Mouse (Mus musculus): ENCODE data around the gene Olfr1100.

Gene Olfr1100

GRCm38 (mm10) chr2:86979854-86980253, at the start of gene Olfr1100:
Gene Olfr1100 (minus strand): TSS chr2:86979954.
- no peak for DNase-seq

- DNase-seq = no peak
These were observed 47.2 kb upstream of the Olfr1100 start, which contains the start of gene Olfr1104 for GRCm38 (mm10) chr2:87026980-87027379. Gene Olfr1104 (minus strand): TSS chr2:87027080.

GRCm38 (mm10) chr2:86998098-86998497, 18.3 kb upstream of the Olfr1100 start, which contains the start of gene Olfr1102:
Gene Olfr1102 (plus strand): TSS chr2:86998398.
- DNase-seq = no peak

- DNase-seq = no peak
These were observed 11.4 kb upstream of the Olfr1100 start, which contains the start of gene Olfr1101 for GRCm38 (mm10) chr2:86991121-86991520. Gene Olfr1101 (minus strand): TSS chr2:86991221.

- DNase-seq = no peak
These were observed 19.2 kb downstream of the Olfr1100 start, which contains the start of gene Olfr1099 for GRCm38 (mm10) chr2:86960593-86960992. Gene Olfr1099 (minus strand): TSS chr2:86960693.

- no peak for DNase-seq
These were observed 53.2 kb downstream of the Olfr1100 start for GRCm38 (mm10) chr2:86926557-86926956.
